Mouse (Mus musculus): ENCODE data around the gene Sgtb. TPM values are rescaled to one million over a fixed set of nuclear protein-coding genes. Genes with fewer than 3 reads are reported as not detected.

Gene Sgtb
- 3.3 TPM in 2 replicates for polyA plus RNA-seq (2015; fragmentation: Nextera tagmentation; extraction: Ambion mirVana)

DNA sequence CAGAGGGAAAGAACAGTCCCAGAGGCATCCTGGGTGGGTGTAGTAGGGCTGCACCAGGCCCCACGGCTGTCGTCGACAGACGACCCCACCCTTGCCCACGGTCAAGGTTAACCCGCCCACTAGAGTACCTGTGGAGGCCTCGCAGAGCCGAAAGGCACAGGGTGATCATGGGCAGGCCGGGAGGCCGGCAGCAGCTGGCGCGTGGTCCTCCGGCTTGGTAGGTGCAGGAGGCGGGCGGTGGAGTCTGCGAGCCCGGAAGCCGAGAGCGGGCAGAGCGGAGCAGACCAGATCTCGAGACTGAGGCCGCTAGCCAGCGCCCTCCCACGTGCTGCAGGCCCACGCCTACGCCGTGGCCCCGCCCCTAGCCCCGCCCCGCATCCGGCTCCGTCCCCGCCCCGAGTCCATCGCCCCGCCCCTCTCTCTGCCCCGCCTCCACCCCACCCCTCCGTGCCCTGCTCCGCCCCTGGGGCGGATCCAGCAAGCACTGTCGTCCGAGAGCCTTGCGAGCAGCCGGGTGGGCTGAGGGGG is at the start of gene Sgtb, which contains the start of gene Nln:
Sgtb (plus strand) TSS at position 454 of the 528 bp plus-strand sequence.
Nln (minus strand) TSS at position 327 of the 528 bp plus-strand sequence.
- H3K9ac ChIP-seq (ENCODE audit: low read length), result peak within 1 kb of the TSS; percentile 76
- 2% methylated on average over 37 of the region's 44 CpGs for WGBS
- no peaks in the 10 kb centered on the region for H3K4me1 ChIP-seq (replicated peaks; ENCODE audit: control insufficient read depth, insufficient read depth)
- DNase-seq (ENCODE audit: low spot score) (peak; percentile 95), ATAC-seq (ENCODE audit: low FRiP score, low TSS enrichment) (peak; percentile 99)
- H3K27me3 ChIP-seq (ENCODE audit: control insufficient read depth, insufficient read depth, low read length), result no peaks in the 10 kb centered on the region
- H3K36me3 ChIP-seq (ENCODE audit: control insufficient read depth, insufficient read depth, low read length), result no peaks in the 10 kb centered on the region
- TF ChIP-seq CTCF (IDR thresholded peaks at IDR 0.05; ENCODE audit: low read depth), result no peak
- TF ChIP-seq EP300 (optimal IDR thresholded peaks at IDR 0.05), result no peak
- no peaks in the 10 kb centered on the region for H3K9me3 ChIP-seq (ENCODE audit: control insufficient read depth, low read length)
- peak within 1 kb of the TSS; percentile 98 for H3K4me2 ChIP-seq (replicated peaks; ENCODE audit: low read depth)
- peak within 1 kb of the TSS; percentile 94 for H3K4me3 ChIP-seq (ENCODE audit: low read depth, low read length)
- H3K27ac ChIP-seq (replicated peaks), result peak within 1 kb of the TSS; percentile 82

DNA sequence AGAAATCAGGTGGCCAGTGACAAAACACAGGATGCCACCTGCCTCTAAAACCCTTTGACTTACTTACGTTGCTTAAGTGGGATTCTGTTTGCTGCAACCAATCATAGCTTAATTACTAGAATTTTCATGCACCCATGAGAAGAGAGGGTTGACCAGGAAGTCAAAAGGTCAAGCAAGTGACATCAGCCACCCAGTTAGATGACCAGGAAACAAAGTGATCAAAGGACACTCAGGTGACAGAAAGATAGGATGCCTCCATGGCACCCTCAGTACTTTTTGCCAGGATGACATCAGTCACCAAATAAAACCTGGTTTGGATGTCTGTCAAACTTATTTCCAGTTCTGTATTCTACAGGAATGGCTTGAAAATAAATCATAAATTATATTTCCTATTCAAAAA is 49.3 kb upstream of the Sgtb start:
- Histone ChIP-seq H3K27ac (replicated peaks) (no peak overlapping the region), H3K36me3 (ENCODE audit: control insufficient read depth, insufficient read depth, low read length) (0 out of 2 replicates have a peak, but pooled peaks cover 2% of the 10 kb centered on the region), H3K4me2 (replicated peaks; ENCODE audit: low read depth) (no peak overlapping the region), H3K4me1 (replicated peaks; ENCODE audit: control insufficient read depth, insufficient read depth) (no peaks in the 10 kb centered on the region), H3K9me3 (ENCODE audit: control insufficient read depth, low read length) (no peaks in the 10 kb centered on the region), H3K4me3 (ENCODE audit: low read depth, low read length) (no peak overlapping the region), H3K27me3 (ENCODE audit: control insufficient read depth, insufficient read depth, low read length) (no peaks in the 10 kb centered on the region), H3K9ac (ENCODE audit: low read length) (no peak overlapping the region)
- TF ChIP-seq CTCF (IDR thresholded peaks at IDR 0.05; ENCODE audit: low read depth), result no peak
- no peak for TF ChIP-seq EP300 (optimal IDR thresholded peaks at IDR 0.05)
- WGBS, result 82% methylated on average over 1 of the region's 1 CpGs
- DNase-seq (ENCODE audit: low spot score), result no peak
- no peak for ATAC-seq (ENCODE audit: low FRiP score, low TSS enrichment)

DNA sequence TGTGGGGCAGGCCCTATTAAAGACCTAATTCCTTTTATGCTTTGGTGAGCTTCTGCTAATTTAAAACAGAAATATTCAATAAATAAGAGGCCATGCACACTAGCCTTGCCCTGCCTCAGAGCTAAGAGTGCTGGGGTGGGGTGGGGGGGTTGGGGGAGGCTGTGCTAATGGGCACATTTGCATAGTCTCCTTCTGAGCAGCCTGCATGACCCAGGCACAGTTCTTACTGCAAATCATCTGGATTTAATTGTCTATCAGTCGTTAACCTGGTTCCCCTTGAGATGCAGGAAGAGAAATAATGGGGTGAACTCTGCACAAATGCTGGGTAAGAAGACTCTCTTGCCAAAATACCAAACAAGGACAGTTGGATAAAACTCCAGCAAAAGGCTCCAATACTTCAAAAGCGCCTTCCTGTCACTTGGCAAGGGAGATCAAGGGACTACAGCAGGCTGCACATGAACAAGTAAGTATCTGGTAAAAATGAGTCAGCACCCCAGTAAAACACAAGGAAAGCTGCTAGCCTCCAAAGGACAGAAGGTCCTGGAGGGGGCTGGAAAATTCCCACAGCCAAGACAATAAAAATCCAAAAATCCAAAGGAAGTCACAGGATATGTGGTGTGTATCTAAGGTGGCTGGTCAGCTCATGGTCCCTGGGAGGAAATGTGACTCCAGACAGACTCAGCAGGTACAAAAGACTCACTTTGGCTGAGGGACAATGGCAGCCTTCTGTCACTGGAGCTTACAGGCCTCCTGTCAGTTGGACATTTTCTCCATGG is 47.4 kb upstream of the Sgtb start:
- H3K27ac ChIP-seq (replicated peaks), result no peak overlapping the region
- no peak overlapping the region for H3K4me3 ChIP-seq (ENCODE audit: low read depth, low read length)
- H3K36me3 ChIP-seq (ENCODE audit: control insufficient read depth, insufficient read depth, low read length), result 0 out of 2 replicates have a peak, but pooled peaks cover 2% of the 10 kb centered on the region
- H3K9ac ChIP-seq (ENCODE audit: low read length), result no peak overlapping the region
- no peaks in the 10 kb centered on the region for H3K27me3 ChIP-seq (ENCODE audit: control insufficient read depth, insufficient read depth, low read length)
- TF ChIP-seq EP300 (optimal IDR thresholded peaks at IDR 0.05) (no peak), CTCF (IDR thresholded peaks at IDR 0.05; ENCODE audit: low read depth) (no peak)
- no peak overlapping the region for H3K4me2 ChIP-seq (replicated peaks; ENCODE audit: low read depth)
- WGBS, result 69% methylated on average over 2 of the region's 2 CpGs
- H3K9me3 ChIP-seq (ENCODE audit: control insufficient read depth, low read length), result no peaks in the 10 kb centered on the region
- DNase-seq (ENCODE audit: low spot score) (no peak), ATAC-seq (ENCODE audit: low FRiP score, low TSS enrichment) (no peak)
- no peaks in the 10 kb centered on the region for H3K4me1 ChIP-seq (replicated peaks; ENCODE audit: control insufficient read depth, insufficient read depth)

DNA sequence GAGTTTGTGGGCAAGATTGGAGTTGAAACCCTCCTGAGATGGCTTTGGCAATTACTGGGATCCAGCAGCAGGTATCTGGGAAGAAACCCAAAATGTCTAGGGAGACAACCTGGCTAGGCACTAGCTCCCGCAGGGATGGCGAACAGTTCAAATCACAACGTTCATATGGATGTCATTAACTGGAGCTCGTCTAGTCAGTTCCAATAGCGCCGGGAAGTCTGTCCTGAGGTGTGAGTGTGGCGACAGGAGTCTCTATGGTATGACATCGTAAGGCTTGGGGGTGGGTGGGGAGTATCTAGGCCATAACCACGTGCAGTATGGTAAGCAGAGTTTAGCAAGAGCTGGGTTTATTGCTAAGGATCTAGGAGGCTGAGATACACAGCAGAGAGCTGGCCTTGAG is 46.5 kb upstream of the Sgtb start:
- H3K36me3 ChIP-seq (ENCODE audit: control insufficient read depth, insufficient read depth, low read length), result 0 out of 2 replicates have a peak, but pooled peaks cover 2% of the 10 kb centered on the region
- H3K27me3 ChIP-seq (ENCODE audit: control insufficient read depth, insufficient read depth, low read length), result no peaks in the 10 kb centered on the region
- TF ChIP-seq CTCF (IDR thresholded peaks at IDR 0.05; ENCODE audit: low read depth) (no peak), EP300 (optimal IDR thresholded peaks at IDR 0.05) (no peak)
- no peaks in the 10 kb centered on the region for H3K4me1 ChIP-seq (replicated peaks; ENCODE audit: control insufficient read depth, insufficient read depth)
- WGBS, result 90% methylated on average over 9 of the region's 9 CpGs
- DNase-seq (ENCODE audit: low spot score) (no peak), ATAC-seq (ENCODE audit: low FRiP score, low TSS enrichment) (no peak)
- H3K4me3 ChIP-seq (ENCODE audit: low read depth, low read length), result no peak overlapping the region
- H3K9me3 ChIP-seq (ENCODE audit: control insufficient read depth, low read length), result no peaks in the 10 kb centered on the region
- no peak overlapping the region for H3K9ac ChIP-seq (ENCODE audit: low read length)
- no peak overlapping the region for H3K4me2 ChIP-seq (replicated peaks; ENCODE audit: low read depth)
- no peak overlapping the region for H3K27ac ChIP-seq (replicated peaks)

DNA sequence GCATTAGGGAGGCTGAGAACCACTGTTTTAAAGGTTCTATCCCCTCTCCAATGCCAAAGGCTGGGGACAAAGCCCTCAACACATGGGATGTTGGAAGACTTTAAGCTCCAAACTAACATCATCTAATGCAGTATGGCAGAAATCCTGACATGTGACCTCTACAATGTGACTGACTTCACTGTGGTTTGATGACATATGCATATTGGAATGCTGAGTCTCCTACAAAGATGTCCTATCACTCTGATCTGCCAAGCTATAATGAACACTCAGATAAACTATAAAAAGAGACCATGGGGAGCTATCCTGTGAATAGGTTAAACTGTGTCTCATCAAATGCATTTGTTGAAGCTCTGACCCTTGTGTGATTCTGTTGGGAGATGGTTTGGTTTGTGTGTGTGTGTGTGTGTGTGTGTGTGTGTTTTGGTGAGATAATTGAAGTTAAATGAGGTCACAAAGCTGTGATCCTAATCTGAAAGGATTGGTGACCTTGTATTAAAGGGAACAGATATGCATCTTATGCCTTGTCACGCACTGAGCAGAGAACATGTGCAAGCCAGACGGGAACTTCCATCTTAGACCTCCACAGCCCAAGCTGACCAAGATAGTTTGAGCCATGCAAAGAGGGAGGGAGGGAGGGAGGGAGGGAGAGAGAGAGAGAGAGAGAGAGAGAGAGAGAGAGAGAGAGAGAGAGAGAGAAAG is 43.7 kb upstream of the Sgtb start:
- no peaks in the 10 kb centered on the region for H3K36me3 ChIP-seq (ENCODE audit: control insufficient read depth, insufficient read depth, low read length)
- TF ChIP-seq CTCF (IDR thresholded peaks at IDR 0.05; ENCODE audit: low read depth), result no peak
- no peak overlapping the region for H3K4me3 ChIP-seq (ENCODE audit: low read depth, low read length)
- H3K9ac ChIP-seq (ENCODE audit: low read length), result no peak overlapping the region
- no peaks in the 10 kb centered on the region for H3K9me3 ChIP-seq (ENCODE audit: control insufficient read depth, low read length)
- DNase-seq (ENCODE audit: low spot score) (no peak), ATAC-seq (ENCODE audit: low FRiP score, low TSS enrichment) (no peak)
- 66% methylated on average over 2 of the region's 2 CpGs for WGBS
- no peak overlapping the region for H3K4me2 ChIP-seq (replicated peaks; ENCODE audit: low read depth)
- H3K4me1 ChIP-seq (replicated peaks; ENCODE audit: control insufficient read depth, insufficient read depth), result no peaks in the 10 kb centered on the region
- H3K27me3 ChIP-seq (ENCODE audit: control insufficient read depth, insufficient read depth, low read length), result no peaks in the 10 kb centered on the region
- H3K27ac ChIP-seq (replicated peaks), result no peak overlapping the region
